Mouse (Mus musculus) limb, embryonic 10.5 days (tissue): ENCODE data around the gene Metrnl. TPM values are rescaled to one million over a fixed set of nuclear protein-coding genes. Genes with fewer than 3 reads are reported as not detected.

Experiments used
- DNase-seq: peaks from one replicate; pipeline ENCODE4 v3.0.0-alpha.2; 2017; ENCODE audit warnings: low spot score
- H3K27ac ChIP-seq: fragments of 300-500 bp; sonication (generic); 2 replicates; pipeline ENCODE4 v1.5.1; 2016; ENCODE audit warnings: mild to moderate bottlenecking
- H3K27me3 ChIP-seq: fragments of 300-500 bp; sonication (generic); 2 replicates; pipeline ENCODE4 v1.6.1; 2016; ENCODE audit warnings: low read depth, mild to moderate bottlenecking; ENCODE audit not compliant: poor library complexity, severe bottlenecking
- H3K36me3 ChIP-seq: fragments of 300-500 bp; sonication (generic); 2 replicates; pipeline ENCODE4 v1.6.1; 2016; ENCODE audit warnings: mild to moderate bottlenecking, moderate library complexity
- H3K4me1 ChIP-seq: fragments of 300-500 bp; sonication (generic); 2 replicates; pipeline ENCODE4 v1.6.1; 2016
- H3K4me3 ChIP-seq: fragments of 300-500 bp; sonication (generic); 2 replicates; pipeline ENCODE4 v1.5.1; 2016; ENCODE audit warnings: mild to moderate bottlenecking, moderate library complexity
- H3K9me3 ChIP-seq: fragments of 300-500 bp; sonication (generic); replicated peaks from 2 replicates; pipeline ENCODE4 v1.6.1; 2016; ENCODE audit warnings: mild to moderate bottlenecking
- WGBS: fragments of 180-500 bp; shearing (Covaris S2); methylation state at CpG from one replicate; pipeline ENCODE4 v1.1.7; 2016; 5-methylcytosine and 5-hydroxymethylcytosine counted together
- polyA plus RNA-seq: library from polyadenylated mRNA; unstranded; fragments of >200 nt; fragmentation: Nextera tagmentation; extraction: Ambion mirVana; gene quantifications from 2 replicates; pipeline ENCODE4 v1.2.1, GENCODE M21; 2016

Metrnl gene
- polyA plus RNA-seq, 1 experiment from 2014 or later = 3.9 TPM

- no peak overlapping the region for H3K4me3 ChIP-seq
- peaks cover 5% of the 10 kb centered on the region for H3K27me3 ChIP-seq
- no peaks in the 10 kb centered on the region for H3K4me1 ChIP-seq
- no peak overlapping the region for H3K27ac ChIP-seq
- H3K36me3 ChIP-seq = no peaks in the 10 kb centered on the region
- DNase-seq = no peak
- H3K9me3 ChIP-seq = no peaks in the 10 kb centered on the region
- 85% methylated on average over 5 of the region's 5 CpGs for WGBS
These were observed 5.9 kb upstream of the Metrnl start for GRCm38 (mm10) chr11:121695304-121696064.

- no peaks in the 10 kb centered on the region for H3K9me3 ChIP-seq
- 85% methylated on average over 4 of the region's 4 CpGs for WGBS
- H3K4me1 ChIP-seq = peaks cover 8% of the 10 kb centered on the region
- peaks cover 17% of the 10 kb centered on the region for H3K27me3 ChIP-seq
- no peak overlapping the region for H3K27ac ChIP-seq
- no peak for DNase-seq
- no peaks in the 10 kb centered on the region for H3K36me3 ChIP-seq
- no peak overlapping the region for H3K4me3 ChIP-seq
These were observed 4.1 kb upstream of the Metrnl start for GRCm38 (mm10) chr11:121697271-121697670.

- no peak overlapping the region for H3K4me3 ChIP-seq
- no peaks in the 10 kb centered on the region for H3K36me3 ChIP-seq
- H3K27ac ChIP-seq = no peak overlapping the region
- H3K27me3 ChIP-seq = peaks cover 29% of the 10 kb centered on the region
- 77% methylated on average over 5 of the region's 5 CpGs for WGBS
- H3K4me1 ChIP-seq = peaks cover 20% of the 10 kb centered on the region
- DNase-seq = no peak
- H3K9me3 ChIP-seq = no peaks in the 10 kb centered on the region
These were observed 2.9 kb upstream of the Metrnl start for GRCm38 (mm10) chr11:121698381-121698955.

- Histone ChIP-seq H3K9me3 (no peaks in the 10 kb centered on the region), H3K36me3 (no peaks in the 10 kb centered on the region), H3K4me1 (peaks cover 38% of the 10 kb centered on the region), H3K27ac (peak overlapping the region; percentile 76), H3K27me3 (peaks cover 55% of the 10 kb centered on the region), H3K4me3 (peak overlapping the region; percentile 74)
- peak; percentile 85 for DNase-seq
- under 1% methylated on average over 69 of the region's 69 CpGs for WGBS
These were observed 959 bp downstream of the Metrnl start for GRCm38 (mm10) chr11:121702111-121702894.

- Histone ChIP-seq H3K27me3 (peaks cover 55% of the 10 kb centered on the region), H3K4me1 (peaks cover 40% of the 10 kb centered on the region), H3K36me3 (no peaks in the 10 kb centered on the region), H3K4me3 (peak overlapping the region; percentile 74), H3K9me3 (no peaks in the 10 kb centered on the region), H3K27ac (peak overlapping the region; percentile 76; the same call in 1 of the 2 replicates)
- DNase-seq = peak; percentile 56
- 1% methylated on average over 40 of the region's 40 CpGs for WGBS
These were observed 1.7 kb downstream of the Metrnl start for GRCm38 (mm10) chr11:121702895-121703618.

- Histone ChIP-seq H3K9me3 (no peaks in the 10 kb centered on the region), H3K27me3 (peaks cover 55% of the 10 kb centered on the region), H3K4me1 (peaks cover 40% of the 10 kb centered on the region), H3K36me3 (no peaks in the 10 kb centered on the region), H3K4me3 (peak overlapping the region; percentile 74), H3K27ac (no peak overlapping the region)
- 17% methylated on average over 16 of the region's 16 CpGs for WGBS
- peak; percentile 33 for DNase-seq
These were observed 2.4 kb downstream of the Metrnl start for GRCm38 (mm10) chr11:121703619-121704215.

- 35% methylated on average over 7 of the region's 7 CpGs for WGBS
- Histone ChIP-seq H3K4me3 (no peak overlapping the region), H3K36me3 (no peaks in the 10 kb centered on the region), H3K9me3 (no peaks in the 10 kb centered on the region), H3K27me3 (peaks cover 43% of the 10 kb centered on the region), H3K4me1 (peaks cover 39% of the 10 kb centered on the region), H3K27ac (no peak overlapping the region)
- no peak for DNase-seq
These were observed 5.2 kb downstream of the Metrnl start for GRCm38 (mm10) chr11:121706521-121707005.

- Histone ChIP-seq H3K27me3 (peaks cover 22% of the 10 kb centered on the region), H3K36me3 (no peaks in the 10 kb centered on the region), H3K27ac (no peak overlapping the region), H3K4me3 (no peak overlapping the region), H3K9me3 (no peaks in the 10 kb centered on the region), H3K4me1 (peaks cover 14% of the 10 kb centered on the region)
- whole genome bisulfite sequencing = 63% methylated on average over 4 of the region's 4 CpGs
- no peak for DNase-seq
These were observed 7.9 kb downstream of the Metrnl start for GRCm38 (mm10) chr11:121709278-121709677.

- H3K9me3 ChIP-seq = no peaks in the 10 kb centered on the region
- peaks cover 11% of the 10 kb centered on the region for H3K4me1 ChIP-seq
- H3K4me3 ChIP-seq = no peak overlapping the region
- H3K36me3 ChIP-seq = no peaks in the 10 kb centered on the region
- DNase-seq = no peak
- H3K27me3 ChIP-seq = peaks cover 13% of the 10 kb centered on the region
- 97% methylated on average over 5 of the region's 5 CpGs for WGBS
- no peak overlapping the region for H3K27ac ChIP-seq
These were observed 8.9 kb downstream of the Metrnl start for GRCm38 (mm10) chr11:121710245-121710644.

GRCm38 (mm10) chr11:121712987-121713386 is 11.6 kb downstream of the Metrnl start:
- peaks cover 2% of the 10 kb centered on the region; the same call in 1 of the 2 replicates for H3K4me1 ChIP-seq
- 0 out of 2 replicates have a peak, but pooled peaks cover 4% of the 10 kb centered on the region for H3K27me3 ChIP-seq
- no peak overlapping the region for H3K4me3 ChIP-seq
- H3K36me3 ChIP-seq = no peaks in the 10 kb centered on the region
- 94% methylated on average over 6 of the region's 6 CpGs for WGBS
- H3K9me3 ChIP-seq = no peaks in the 10 kb centered on the region
- no peak for DNase-seq
- H3K27ac ChIP-seq = no peak overlapping the region

- no peaks in the 10 kb centered on the region for H3K9me3 ChIP-seq
- no peak overlapping the region for H3K27ac ChIP-seq
- H3K4me3 ChIP-seq = no peak overlapping the region
- H3K4me1 ChIP-seq = peaks cover 2% of the 10 kb centered on the region; the same call in 1 of the 2 replicates
- no peak for DNase-seq
- H3K36me3 ChIP-seq = no peaks in the 10 kb centered on the region
- 0 out of 2 replicates have a peak, but pooled peaks cover 4% of the 10 kb centered on the region for H3K27me3 ChIP-seq
- WGBS = 90% methylated on average over 2 of the region's 2 CpGs
These were observed 12.2 kb downstream of the Metrnl start for GRCm38 (mm10) chr11:121713569-121713968.
